Mouse (Mus musculus) liver, embryonic 14 days (tissue): ENCODE data around the gene Akap14. TPM values are rescaled to one million over a fixed set of nuclear protein-coding genes. Genes with fewer than 3 reads are reported as not detected.

Source experiments
- polyA plus RNA-seq: library from polyadenylated mRNA; depleted of rRNA; stranded (reverse); fragments of >200 nt; gene quantifications from 2 replicates; pipeline ENCODE4 v1.2.3, GENCODE M21; 2012; rRNA removed

Gene Akap14
- not detected in 2 replicates for polyA plus RNA-seq

DNA sequence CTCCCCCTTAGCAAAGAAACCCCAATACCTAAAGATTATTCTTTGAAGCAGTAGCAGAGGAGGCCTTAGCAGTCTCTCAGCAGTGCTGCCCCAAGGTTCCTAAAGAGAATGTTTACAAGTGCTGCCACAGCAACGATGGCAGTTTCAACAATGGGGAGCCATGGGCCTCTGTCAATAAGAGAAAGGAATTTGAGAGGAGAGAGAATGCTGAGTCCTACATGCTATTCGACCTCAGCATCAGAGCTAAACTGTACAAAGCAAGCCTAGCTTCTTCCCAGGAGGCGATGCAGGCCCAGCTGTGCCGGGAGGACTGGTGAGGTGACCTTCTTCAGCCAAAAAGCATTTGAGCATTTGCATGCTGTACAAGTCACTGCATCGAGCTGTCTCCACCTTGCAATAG is at the start of gene Akap14:
TSS of gene Akap14 (minus strand) at position 101 of the 400 bp plus-strand sequence.

GRCm38 (mm10) chrX:37210941-37211340 is 42.3 kb upstream of the Akap14 start, which contains the start of gene Gm9:
Gene Gm9, minus strand, starts transcription at chrX:37211041.

DNA sequence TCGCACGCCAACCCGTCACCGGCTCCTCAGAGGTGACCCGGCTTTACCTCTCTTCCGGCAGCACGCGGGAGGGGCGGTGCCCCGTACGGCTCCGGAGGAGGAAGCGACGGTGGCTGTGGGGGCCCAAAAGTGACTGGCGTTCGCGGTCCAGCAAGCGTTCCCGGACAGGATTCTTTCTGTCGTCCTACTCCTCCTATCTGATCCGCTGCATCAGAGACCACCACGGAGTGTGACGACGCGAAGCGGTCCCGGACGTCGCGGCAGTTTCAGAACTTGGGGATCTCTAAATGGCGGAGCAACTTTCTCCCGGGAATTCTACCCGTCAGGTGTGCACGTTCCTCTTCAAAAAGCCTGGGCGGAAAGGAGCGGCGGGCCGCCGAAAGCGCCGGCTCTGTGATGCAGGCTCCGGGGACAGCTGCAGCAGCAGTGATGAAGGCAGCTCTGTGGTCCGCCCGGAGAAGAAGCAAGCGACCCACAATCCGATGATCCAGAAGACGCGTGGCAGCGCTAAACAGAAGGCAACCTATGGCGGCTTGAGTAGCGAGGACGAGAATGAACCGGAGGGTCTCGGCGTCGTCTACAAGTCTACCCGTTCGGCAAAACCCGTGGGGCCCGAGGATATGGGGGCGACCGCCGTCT is 22.6 kb upstream of the Akap14 start, which contains the start of the genes Ndufa1 and Rnf113a1:
TSS of gene Ndufa1 (minus strand) at position 59 of the 639 bp plus-strand sequence.
TSS of gene Rnf113a1 (plus strand) at position 141 of the 639 bp plus-strand sequence.

GRCm38 (mm10) chrX:37126671-37127358 is 41.8 kb downstream of the Akap14 start, which contains the start of gene Nkap:
Gene Nkap, plus strand, starts transcription at chrX:37126795.

DNA sequence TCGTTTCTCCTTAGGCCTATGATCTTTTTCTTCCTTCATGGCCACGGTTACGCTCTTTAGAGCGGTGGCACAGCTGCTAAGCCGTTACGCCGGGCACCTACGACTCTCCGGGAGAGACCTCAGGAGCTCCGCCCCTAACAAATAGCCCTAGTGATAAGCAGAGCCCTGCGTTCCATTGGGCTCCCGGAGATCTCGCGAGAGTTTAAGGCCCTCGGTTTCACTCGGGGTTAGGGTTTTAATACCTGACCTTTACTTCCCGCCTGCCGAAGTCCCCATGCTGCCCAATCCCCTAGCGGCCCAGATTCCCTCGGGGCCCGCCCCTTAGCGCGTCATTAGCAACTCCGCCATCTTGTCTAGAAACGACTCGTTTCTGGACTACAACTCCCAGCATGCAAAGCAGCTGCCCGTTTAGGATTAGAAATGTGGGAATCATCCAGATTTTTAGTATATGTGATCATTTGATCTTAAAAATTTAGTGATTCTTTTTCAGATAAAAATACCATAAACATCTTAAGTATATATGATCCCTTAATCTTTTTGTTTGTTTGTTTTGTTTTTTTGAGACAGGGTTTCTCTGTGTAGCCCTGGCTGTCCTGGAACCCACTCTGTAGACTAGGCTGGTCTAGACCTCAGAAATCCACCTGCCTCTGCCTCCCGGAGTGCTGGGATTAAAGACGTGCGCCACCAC is 58.3 kb downstream of the Akap14 start, which contains the start of gene Upf3b:
TSS of gene Upf3b (minus strand) at position 130 of the 688 bp plus-strand sequence.

Other genes with a start within 250 kb of the Akap14 start
- gene Sept6, start 177.0 kb downstream of the Akap14 start, polyA plus RNA-seq: 3.3 and 3.5 TPM in 2 replicates
- 0.02 and 0.06 TPM in 2 replicates for gene Sowahd, start 120.0 kb downstream of the Akap14 start, polyA plus RNA-seq
- gene Rpl39, start 83.4 kb downstream of the Akap14 start, polyA plus RNA-seq: 605 and 630 TPM in 2 replicates
- gene Upf3b, start 58.5 kb downstream of the Akap14 start, polyA plus RNA-seq: 16.0 and 16.5 TPM in 2 replicates
- 2.4 and 2.7 TPM in 2 replicates for gene Nkap, start 42.0 kb downstream of the Akap14 start, polyA plus RNA-seq
- gene Ndufa1, start 22.3 kb upstream of the Akap14 start, polyA plus RNA-seq: 175 and 177 TPM in 2 replicates
- gene Rnf113a1, start 22.4 kb upstream of the Akap14 start, polyA plus RNA-seq: 1.7 and 2.0 TPM in 2 replicates
- 0.03 TPM in 1 of 2 replicates, not detected in the other for gene Gm9, start 42.2 kb upstream of the Akap14 start, polyA plus RNA-seq
- not detected in 2 replicates for gene Rhox1, start 53.4 kb upstream of the Akap14 start, polyA plus RNA-seq
- gene Rhox2a, start 76.1 kb upstream of the Akap14 start, polyA plus RNA-seq: not detected in 2 replicates
- gene Rhox3a, start 81.1 kb upstream of the Akap14 start, polyA plus RNA-seq: not detected in 2 replicates
- gene Rhox4a, start 96.5 kb upstream of the Akap14 start, polyA plus RNA-seq: not detected in 2 replicates
- not detected in 2 replicates for gene Rhox3a2, start 211.2 kb upstream of the Akap14 start, polyA plus RNA-seq
- gene Rhox4a2, start 222.0 kb upstream of the Akap14 start, polyA plus RNA-seq: not detected in 2 replicates
- gene Rhox2b, start 243.2 kb upstream of the Akap14 start, polyA plus RNA-seq: not detected in 2 replicates